Mouse (Mus musculus) embryonic fibroblast, embryonic 13.5 days (primary cell): Measurements from ENCODE around the gene Efr3b. TPM values are rescaled to one million over a fixed set of nuclear protein-coding genes. Genes with fewer than 3 reads are reported as not detected.

Experiments used
- H3K27ac ChIP-seq: 2 replicates; pipeline ENCODE4 v1.5.1; 2012; ENCODE audit warnings: low read length, control low read depth, inconsistent platforms; ENCODE audit not compliant: insufficient read depth
- H3K4me1 ChIP-seq: 2 replicates; pipeline ENCODE4 v1.6.1; 2011; ENCODE audit warnings: low read length; ENCODE audit not compliant: control insufficient read depth, insufficient read depth
- H3K4me3 ChIP-seq: 2 replicates; pipeline ENCODE4 v1.5.1; 2011; ENCODE audit warnings: mild to moderate bottlenecking, control low read depth, low read length; ENCODE audit not compliant: insufficient read depth
- CTCF ChIP-seq: IDR thresholded peaks from 2 replicates; pipeline ENCODE4 v1.5.1; 2011; ENCODE audit warnings: mild to moderate bottlenecking, control low read depth, low read length, moderate library complexity, borderline replicate concordance; ENCODE audit not compliant: insufficient read depth
- POLR2A ChIP-seq: IDR thresholded peaks from 2 replicates; pipeline ENCODE4 v1.6.1; 2011; ENCODE audit warnings: low read depth, mild to moderate bottlenecking, control low read depth, low read length, moderate library complexity
- polyA plus RNA-seq: library from polyadenylated mRNA; stranded (reverse); fragments of >200 nt; gene quantifications from 2 replicates; pipeline ENCODE4 v1.2.4, GENCODE M21; 2011; ENCODE audit warnings: low read depth; ENCODE audit not compliant: missing spikeins, insufficient read length

Gene Efr3b
- polyA plus RNA-seq, 1 experiment = 2.1 TPM

DNA sequence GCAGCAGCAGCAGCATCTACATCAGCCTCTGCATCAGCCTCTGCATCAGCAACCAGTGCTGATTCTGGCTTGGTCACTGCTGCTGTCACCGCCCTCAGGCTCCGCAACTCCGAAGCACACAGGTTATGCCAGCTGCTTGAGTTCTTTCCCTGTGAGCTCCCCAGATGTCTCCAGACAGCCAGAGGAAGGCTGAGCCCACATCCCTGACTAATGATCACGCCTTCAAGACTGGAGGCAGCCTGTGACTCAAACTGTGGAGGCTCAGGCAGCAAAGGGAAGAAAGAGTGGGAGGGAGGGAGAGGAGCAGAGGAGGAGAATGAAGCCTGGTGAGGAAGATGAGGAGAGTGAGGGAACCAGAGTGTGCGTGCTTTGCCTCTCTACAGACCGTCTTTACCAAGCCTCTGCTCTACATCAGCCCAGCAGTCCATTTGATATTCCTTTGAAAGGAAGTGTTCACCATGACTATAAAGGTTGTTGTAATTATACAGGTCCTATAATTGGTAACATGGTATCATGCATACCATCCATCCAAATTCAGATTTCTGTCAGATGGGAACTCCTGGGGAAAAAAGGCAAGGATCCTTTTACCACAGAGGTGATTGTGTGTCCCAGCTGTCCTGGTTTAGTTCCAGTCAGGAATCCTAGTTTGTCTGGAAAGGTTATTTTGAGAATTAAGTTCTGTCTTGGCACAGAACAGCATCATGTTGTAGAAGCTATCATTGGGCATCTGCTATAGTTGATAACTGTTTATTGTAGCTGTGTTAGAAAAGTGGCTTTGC, 28.2 kb upstream of the Efr3b start:
- TF ChIP-seq CTCF = no peak
- TF ChIP-seq POLR2A = no peak
- Histone ChIP-seq H3K27ac (no peak overlapping the region), H3K4me1 (no peaks in the 10 kb centered on the region), H3K4me3 (no peak overlapping the region)

DNA sequence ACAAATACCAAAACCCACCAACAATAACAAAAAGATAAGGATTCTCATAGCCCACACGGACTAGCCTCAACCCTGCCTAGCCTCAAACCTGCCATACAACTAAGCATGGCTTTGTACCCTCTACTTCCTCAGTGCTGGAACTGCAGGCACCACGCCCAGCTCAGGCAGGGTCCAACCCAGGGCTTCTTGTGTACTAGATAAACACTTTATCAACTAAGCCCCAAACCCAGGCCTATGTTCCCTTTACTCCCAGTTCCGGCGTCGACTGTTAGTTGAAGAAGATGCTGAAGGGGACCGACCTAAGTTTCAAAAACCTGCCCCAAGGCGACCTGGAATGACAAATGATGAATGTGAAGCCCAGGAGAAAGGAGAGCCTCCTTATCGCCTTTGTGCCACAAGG, 27.2 kb upstream of the Efr3b start:
- Histone ChIP-seq H3K4me3 (no peak overlapping the region), H3K4me1 (no peaks in the 10 kb centered on the region), H3K27ac (no peak overlapping the region)
- no peak for TF ChIP-seq POLR2A
- no peak for TF ChIP-seq CTCF

DNA sequence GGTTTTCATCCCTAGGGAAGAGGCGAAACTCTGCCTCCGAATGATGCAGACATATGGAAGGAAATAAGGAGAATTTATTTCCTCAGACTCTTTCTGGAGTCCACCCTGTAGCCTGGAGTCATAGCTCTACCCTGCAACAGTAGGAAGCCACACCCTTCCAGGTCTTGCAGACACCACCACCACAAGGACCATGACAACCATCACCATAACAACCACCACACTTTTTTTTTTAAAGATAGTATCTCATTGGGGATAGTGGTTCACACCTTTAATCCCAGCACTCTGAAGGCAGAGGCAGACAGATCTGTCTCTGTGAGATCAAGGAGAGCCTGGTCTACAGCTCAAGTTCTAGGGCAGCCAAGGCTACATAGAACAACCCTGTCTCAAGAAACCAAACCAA, 26.8 kb upstream of the Efr3b start:
- no peak for TF ChIP-seq CTCF
- no peak for TF ChIP-seq POLR2A
- Histone ChIP-seq H3K27ac (no peak overlapping the region), H3K4me1 (no peaks in the 10 kb centered on the region), H3K4me3 (no peak overlapping the region)

DNA sequence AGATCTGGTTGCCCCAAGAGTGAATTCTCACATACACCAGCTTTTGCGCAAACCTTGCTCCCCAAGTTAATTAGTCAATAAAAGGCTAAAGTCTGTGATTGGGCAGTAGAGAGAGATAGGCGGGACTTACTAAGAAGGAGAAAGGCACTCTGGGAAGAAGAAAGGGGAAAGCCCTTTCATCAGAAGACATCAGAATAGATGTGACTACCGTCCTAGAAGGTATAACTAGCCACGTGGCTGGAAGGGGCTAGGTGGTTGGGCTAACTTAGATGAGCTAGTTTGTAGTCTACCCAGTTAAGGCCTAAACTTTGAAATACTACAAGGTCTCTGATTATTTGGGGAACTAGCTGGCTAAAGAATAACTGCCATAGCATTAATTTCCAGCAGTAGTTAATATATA, 21.0 kb upstream of the Efr3b start:
- no peak for TF ChIP-seq CTCF
- TF ChIP-seq POLR2A = no peak
- Histone ChIP-seq H3K27ac (no peak overlapping the region), H3K4me3 (no peak overlapping the region), H3K4me1 (no peaks in the 10 kb centered on the region)

DNA sequence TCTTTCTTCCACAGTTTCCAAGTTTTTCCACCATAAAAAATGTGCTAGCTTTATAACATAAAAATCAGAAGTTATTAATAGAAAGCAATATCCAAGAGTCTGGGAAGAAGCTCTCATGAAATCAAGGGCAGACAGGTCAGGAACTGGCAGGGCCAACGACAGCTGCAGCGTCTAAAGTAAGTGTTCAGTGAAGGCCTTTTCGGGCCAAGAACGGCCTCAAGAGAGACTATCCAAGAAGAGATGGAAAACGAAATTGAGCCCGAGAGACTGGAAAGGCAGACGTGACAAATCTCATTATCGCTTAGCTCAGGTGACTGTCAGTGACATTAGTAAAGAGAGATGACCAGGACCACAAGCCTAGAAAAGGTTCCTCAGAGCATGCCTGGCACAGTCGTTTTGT, 19.6 kb upstream of the Efr3b start:
- TF ChIP-seq CTCF = no peak
- TF ChIP-seq POLR2A = no peak

DNA sequence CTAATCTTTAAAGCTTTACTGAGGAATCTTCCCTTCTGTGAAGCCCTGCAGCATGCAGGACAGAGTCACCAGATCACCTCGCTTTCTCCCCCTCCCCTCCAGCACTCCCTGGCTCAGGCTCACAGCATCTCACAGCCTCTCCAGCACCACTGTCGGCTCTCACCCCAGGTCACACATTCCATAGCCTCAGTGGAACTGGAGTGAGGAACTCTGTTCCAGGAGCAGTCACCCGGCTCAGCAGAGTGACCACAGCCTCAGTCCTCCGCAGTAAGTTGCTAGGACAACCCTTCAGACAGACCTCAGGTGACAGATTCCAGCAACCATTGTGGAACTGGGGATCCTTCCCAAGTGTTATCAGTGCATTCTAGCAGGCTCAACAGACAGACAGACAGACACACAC, 16.1 kb upstream of the Efr3b start:
- Histone ChIP-seq H3K27ac (no peak overlapping the region), H3K4me1 (no peaks in the 10 kb centered on the region), H3K4me3 (no peak overlapping the region)
- TF ChIP-seq CTCF (no peak), POLR2A (no peak)

More for the DNA sequence above, 19.6 kb upstream of the Efr3b start:
- no peaks in the 10 kb centered on the region for H3K4me1 ChIP-seq
- H3K4me3 ChIP-seq = no peak overlapping the region
- no peak overlapping the region for H3K27ac ChIP-seq

DNA sequence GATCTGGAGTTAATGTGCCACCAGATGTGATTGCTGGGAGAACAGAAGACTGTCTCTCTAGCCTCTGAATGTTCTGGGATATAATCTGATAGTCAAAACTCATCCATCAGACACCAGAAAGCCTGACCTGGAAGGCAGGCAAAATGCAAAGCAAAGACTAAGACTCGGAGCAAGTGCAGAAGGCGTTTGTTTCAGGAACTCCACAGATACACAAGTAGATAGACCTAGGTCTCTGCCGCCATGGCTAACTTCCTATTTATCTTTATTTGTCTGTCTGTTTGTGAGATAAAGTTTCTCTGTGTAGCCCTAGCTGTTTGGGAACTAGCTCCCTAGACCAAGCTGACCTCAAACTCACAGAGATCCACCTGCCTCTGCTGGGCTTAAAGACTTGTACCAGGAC, 14.9 kb upstream of the Efr3b start:
- Histone ChIP-seq H3K27ac (no peak overlapping the region), H3K4me3 (no peak overlapping the region), H3K4me1 (no peaks in the 10 kb centered on the region)
- TF ChIP-seq POLR2A (no peak), CTCF (no peak)

DNA sequence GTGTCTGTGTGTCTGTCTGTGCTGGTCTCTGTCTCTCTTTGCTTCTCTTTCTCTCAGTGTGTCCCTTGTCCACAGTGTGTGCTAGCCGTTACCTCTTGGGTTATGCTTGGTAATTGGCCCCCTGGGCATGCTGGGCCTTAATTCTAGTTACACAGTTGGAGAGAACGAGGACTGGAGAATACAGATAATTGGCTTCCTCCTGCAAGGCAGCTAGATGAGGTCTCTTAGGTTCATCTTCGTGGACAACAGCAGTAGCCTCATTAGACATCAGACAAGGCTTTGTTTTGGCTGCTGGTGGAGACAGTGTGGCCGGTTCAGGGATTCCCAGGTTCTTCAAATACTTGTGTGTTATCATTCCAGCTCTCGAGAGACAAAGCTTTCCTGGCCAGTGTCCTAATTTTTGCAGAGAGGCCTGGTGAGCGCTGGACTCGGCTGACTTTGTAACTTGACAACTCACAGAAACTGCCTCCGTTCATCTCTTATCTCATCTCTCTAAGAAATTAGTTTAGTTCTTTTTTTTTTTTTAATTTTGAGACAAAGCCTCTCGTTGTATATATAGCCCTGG, 12.2 kb upstream of the Efr3b start:
- no peaks in the 10 kb centered on the region for H3K4me1 ChIP-seq
- H3K27ac ChIP-seq = no peak overlapping the region
- H3K4me3 ChIP-seq = no peak overlapping the region
- TF ChIP-seq CTCF (no peak), POLR2A (no peak)

DNA sequence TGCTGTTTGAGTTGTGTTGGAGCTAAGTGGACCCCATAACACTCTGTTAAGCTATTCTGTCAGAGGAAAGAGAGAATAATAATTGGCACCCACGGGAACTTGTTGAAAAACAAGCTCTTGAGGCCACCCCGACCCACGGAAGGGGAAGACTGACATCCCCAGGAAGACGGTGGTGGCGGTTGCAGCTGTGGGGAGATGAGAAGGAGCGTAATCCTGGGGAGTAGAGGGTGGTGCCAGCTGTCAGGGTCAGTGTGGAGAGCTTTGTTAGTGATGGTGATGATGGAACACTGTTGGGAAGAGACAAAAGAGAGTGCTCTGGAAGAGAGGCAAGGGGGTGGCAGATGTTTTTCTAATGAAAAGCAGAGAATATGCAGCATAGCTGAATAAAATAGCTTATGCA, 9.3 kb upstream of the Efr3b start:
- Histone ChIP-seq H3K4me3 (no peak overlapping the region), H3K4me1 (no peaks in the 10 kb centered on the region), H3K27ac (no peak overlapping the region)
- TF ChIP-seq CTCF (no peak), POLR2A (no peak)

DNA sequence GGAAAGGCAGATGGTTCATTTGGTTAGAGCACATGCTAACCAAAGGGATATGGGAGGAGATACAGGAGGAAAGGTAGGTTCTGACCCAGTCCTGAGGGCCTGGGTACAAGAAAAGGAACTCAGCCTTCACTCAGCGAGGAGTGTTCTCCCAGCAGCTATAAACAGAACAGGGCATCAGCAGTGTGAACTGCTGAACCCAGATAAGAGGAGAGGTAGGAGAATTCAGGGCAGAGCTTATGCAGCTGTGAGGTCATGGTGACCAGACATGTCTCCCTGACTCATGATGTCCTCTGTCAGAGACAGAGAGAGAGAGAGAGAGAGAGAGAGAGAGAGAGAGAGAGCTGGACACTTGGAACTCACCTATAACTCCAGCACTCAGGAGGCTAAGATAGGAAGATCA, 7.3 kb upstream of the Efr3b start:
- Histone ChIP-seq H3K4me1 (no peaks in the 10 kb centered on the region), H3K27ac (no peak overlapping the region), H3K4me3 (no peak overlapping the region)
- TF ChIP-seq POLR2A (no peak), CTCF (no peak)

DNA sequence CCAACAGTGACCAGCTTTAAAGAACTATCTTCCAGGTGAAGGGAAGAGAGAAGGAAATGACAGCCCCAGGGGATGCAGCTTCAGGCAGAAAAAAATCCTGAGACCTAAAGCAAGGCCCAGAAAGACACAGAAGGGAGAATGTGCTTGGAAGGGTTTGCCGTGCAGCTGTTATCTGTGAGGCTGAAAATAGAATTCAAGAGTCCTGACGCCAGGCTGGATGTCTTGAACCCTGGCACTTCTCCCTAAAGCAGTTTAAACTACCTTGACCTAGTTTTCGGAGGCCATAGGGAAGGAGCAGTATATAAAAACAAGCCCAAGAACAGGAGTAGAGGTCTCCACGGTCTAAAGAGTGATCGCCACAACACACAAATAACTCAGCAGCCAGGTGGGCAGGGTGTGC, 3.7 kb upstream of the Efr3b start:
- Histone ChIP-seq H3K4me3 (no peak overlapping the region), H3K4me1 (no peaks in the 10 kb centered on the region), H3K27ac (no peak overlapping the region)
- TF ChIP-seq CTCF = no peak
